Mouse (Mus musculus) forebrain, embryonic 11.5 days (tissue): ENCODE measurements at regions not wholly inside any gene's neighbourhood (a gene's known extent, or its start where the extent isn't known, plus 50 kb on each side); places are given as distances from the start of the nearest gene placed in this dataset.

Experiments
- ATAC-seq: fragments of 200-750 bp; cut with Nextera tagmentation; replicated peaks from 2 replicates; pipeline ENCODE4 v1.8.0; 2017; ENCODE audit warnings: moderate TSS enrichment; ENCODE audit not compliant: low FRiP score
- DNase-seq: peaks from one replicate; pipeline ENCODE4 v3.0.0-alpha.2; 2017; ENCODE audit warnings: low spot score
- H3K27ac ChIP-seq: fragments of 300-500 bp; sonication (generic); 2 replicates; pipeline ENCODE4 v1.5.1; 2014; ENCODE audit warnings: low read depth, low read length
- H3K27me3 ChIP-seq: fragments of 300-500 bp; sonication (generic); 2 replicates; pipeline ENCODE4 v1.6.1; 2014; ENCODE audit warnings: mild to moderate bottlenecking, low read length, mixed read lengths; ENCODE audit not compliant: control insufficient read depth, insufficient read depth
- H3K36me3 ChIP-seq: fragments of 300-500 bp; sonication (generic); 2 replicates; pipeline ENCODE4 v1.6.1; 2014; ENCODE audit warnings: mild to moderate bottlenecking, low read length, moderate library complexity, mixed read lengths; ENCODE audit not compliant: control insufficient read depth, insufficient read depth
- H3K4me1 ChIP-seq: fragments of 300-500 bp; sonication (generic); replicated peaks from 2 replicates; pipeline ENCODE4 v1.6.1; 2014; ENCODE audit warnings: low read length, mixed read lengths; ENCODE audit not compliant: control insufficient read depth, insufficient read depth
- H3K4me2 ChIP-seq: fragments of 300-500 bp; sonication (generic); 2 replicates; pipeline ENCODE4 v1.6.1; 2014; ENCODE audit warnings: low read depth, mild to moderate bottlenecking, low read length, moderate library complexity, mixed read lengths; ENCODE audit not compliant: severe bottlenecking
- H3K4me3 ChIP-seq: fragments of 300-500 bp; sonication (generic); 2 replicates; pipeline ENCODE4 v1.5.1; 2014; ENCODE audit warnings: low read depth, low read length
- H3K9ac ChIP-seq: fragments of 300-500 bp; sonication (generic); 2 replicates; pipeline ENCODE4 v1.6.1; 2014; ENCODE audit warnings: low read length
- H3K9me3 ChIP-seq: fragments of 300-500 bp; sonication (generic); 2 replicates; pipeline ENCODE4 v1.6.1; 2016; ENCODE audit warnings: low read length, mixed read lengths; ENCODE audit not compliant: control insufficient read depth
- WGBS: fragments of 180-500 bp; shearing (Covaris S2); extraction: QIAGEN DNeasy Blood & Tissue Kit; methylation state at CpG from one replicate; pipeline ENCODE4 v1.1.7; 2014; 5-methylcytosine and 5-hydroxymethylcytosine counted together

DNA sequence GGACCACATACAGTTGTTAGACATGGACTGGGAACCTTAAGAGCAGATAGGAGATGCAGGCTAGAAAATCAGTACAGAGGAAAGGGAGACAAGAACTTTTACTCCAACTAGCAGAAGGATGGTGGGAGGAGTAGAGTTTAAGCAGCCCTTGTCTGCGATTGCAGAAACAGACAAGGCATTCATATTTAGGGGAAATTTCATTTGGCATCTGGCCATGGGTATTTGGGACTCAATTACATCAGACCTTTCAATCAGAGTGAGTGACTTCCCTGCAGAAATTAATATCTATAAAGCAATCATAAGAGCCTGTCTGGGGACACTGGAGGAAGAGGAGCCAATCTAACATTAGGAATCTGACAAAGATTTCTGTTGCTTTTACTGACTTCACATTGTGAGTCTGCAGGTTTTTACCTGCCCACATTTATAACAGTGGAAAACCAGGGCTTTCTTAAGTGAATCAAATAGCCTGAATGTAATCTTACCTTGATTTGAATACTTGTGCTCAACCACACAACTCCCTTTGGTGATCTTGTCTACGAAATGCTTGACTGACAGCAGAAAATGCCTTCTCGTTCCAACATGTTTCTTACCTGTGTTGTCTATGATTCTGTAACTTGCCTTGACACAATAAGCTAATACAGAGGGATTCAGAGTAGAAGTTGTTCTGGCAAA lies 169.8 kb upstream of the Xrcc4 start:
- no peaks in the 10 kb centered on the region for H3K36me3 ChIP-seq
- no peak overlapping the region for H3K9ac ChIP-seq
- DNase-seq (no peak), ATAC-seq (no peak)
- no peaks in the 10 kb centered on the region; the same call in 1 of the 2 replicates for H3K9me3 ChIP-seq
- no peaks in the 10 kb centered on the region for H3K4me1 ChIP-seq
- H3K4me3 ChIP-seq, result no peak overlapping the region
- 87% methylated on average over 3 of the region's 3 CpGs for WGBS
- H3K27me3 ChIP-seq, result no peaks in the 10 kb centered on the region
- no peak overlapping the region for H3K27ac ChIP-seq
- H3K4me2 ChIP-seq, result no peak overlapping the region

DNA sequence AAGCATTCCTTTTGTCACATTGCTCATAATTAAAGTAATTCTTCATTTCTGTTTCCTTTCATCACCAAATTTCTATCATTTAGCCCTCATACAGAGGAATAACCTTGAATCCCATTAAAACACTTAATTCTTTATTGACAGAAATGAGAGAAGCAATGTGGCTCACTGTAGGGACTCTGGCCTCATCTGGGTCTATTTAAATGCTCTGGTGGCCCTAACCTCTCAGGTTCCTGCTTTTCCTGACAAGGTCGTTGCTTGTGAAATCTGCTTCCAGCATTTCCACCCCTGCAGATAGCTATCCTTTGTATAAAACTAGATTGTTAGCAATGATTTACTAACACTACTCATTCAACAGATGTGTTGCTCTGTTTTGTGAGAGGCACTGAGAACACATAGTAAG lies 163.6 kb upstream of the Xrcc4 start:
- no peaks in the 10 kb centered on the region for H3K27me3 ChIP-seq
- no peaks in the 10 kb centered on the region for H3K36me3 ChIP-seq
- H3K4me1 ChIP-seq, result no peaks in the 10 kb centered on the region
- no peak overlapping the region for H3K9ac ChIP-seq
- no peak overlapping the region for H3K4me3 ChIP-seq
- ATAC-seq (no peak), DNase-seq (no peak)
- 48% methylated on average over 1 of the region's 1 CpGs for WGBS
- H3K27ac ChIP-seq, result no peak overlapping the region
- H3K9me3 ChIP-seq, result no peaks in the 10 kb centered on the region
- H3K4me2 ChIP-seq, result no peak overlapping the region

DNA sequence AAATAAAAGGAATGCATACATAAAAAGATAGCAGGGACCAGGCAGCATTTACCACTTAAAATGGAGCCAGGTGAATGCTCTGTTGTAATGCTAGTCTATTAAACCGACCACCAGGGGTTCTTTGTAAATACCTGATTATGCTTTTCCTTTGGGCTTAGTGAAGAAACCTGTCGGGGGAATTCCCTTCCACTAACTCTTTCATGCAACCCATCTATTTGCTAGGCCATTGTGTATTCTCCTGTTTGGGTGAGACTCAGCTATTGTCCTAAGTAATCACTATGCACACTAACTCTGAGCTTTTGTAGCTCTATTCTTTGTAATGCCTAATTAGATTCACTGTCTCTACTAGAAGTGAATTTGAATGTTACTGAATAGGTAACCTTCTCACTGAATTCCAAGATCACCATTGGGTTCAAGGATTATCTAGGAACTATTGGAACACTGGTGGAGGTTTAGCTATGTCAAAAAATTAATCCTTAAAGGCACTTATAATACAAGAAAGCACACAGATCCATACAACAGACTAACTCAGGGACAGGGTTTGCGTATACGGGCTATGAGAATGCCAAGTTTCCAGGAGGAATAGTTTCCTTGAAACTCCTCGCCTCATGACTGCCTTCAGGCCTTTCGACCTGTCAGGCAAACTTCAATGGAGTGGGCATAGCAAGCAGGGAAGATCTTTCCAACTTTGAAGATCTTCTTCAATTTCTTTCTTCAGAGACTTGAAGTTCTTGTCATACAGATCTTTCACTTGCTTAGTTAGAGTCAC lies 156.8 kb upstream of the Xrcc4 start:
- Histone ChIP-seq H3K36me3 (no peaks in the 10 kb centered on the region), H3K27me3 (no peaks in the 10 kb centered on the region), H3K9ac (no peak overlapping the region), H3K27ac (no peak overlapping the region), H3K4me1 (no peaks in the 10 kb centered on the region), H3K9me3 (no peaks in the 10 kb centered on the region), H3K4me2 (no peak overlapping the region), H3K4me3 (no peak overlapping the region)
- ATAC-seq (no peak), DNase-seq (no peak)
- WGBS, result 78% methylated on average over 6 of the region's 6 CpGs

DNA sequence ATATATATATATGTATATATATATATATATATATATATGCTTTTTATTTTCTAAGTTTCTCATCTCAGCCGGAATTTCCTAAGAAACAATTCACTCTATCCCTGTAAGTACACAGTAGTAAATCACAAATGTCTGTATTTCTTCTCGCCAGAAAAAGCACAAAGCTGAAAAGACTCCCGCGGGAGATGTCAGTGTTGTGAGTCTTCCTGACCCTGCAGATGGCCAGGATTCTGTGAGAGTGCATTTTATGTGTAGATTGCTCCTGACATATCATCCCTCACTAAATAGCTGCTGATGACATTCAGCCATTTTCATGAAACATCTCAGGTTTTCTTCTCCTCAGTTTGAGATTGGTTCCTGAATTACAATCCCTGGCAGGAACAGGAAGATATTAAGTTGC lies 148.9 kb upstream of the Xrcc4 start:
- no peak overlapping the region for H3K9ac ChIP-seq
- H3K9me3 ChIP-seq, result no peaks in the 10 kb centered on the region
- no peak for ATAC-seq
- H3K27ac ChIP-seq, result no peak overlapping the region
- no peak overlapping the region for H3K4me3 ChIP-seq
- no peaks in the 10 kb centered on the region for H3K4me1 ChIP-seq
- no peak for DNase-seq
- no peaks in the 10 kb centered on the region for H3K27me3 ChIP-seq
- H3K4me2 ChIP-seq, result no peak overlapping the region
- H3K36me3 ChIP-seq, result no peaks in the 10 kb centered on the region
- 64% methylated on average over 4 of the region's 4 CpGs for WGBS

DNA sequence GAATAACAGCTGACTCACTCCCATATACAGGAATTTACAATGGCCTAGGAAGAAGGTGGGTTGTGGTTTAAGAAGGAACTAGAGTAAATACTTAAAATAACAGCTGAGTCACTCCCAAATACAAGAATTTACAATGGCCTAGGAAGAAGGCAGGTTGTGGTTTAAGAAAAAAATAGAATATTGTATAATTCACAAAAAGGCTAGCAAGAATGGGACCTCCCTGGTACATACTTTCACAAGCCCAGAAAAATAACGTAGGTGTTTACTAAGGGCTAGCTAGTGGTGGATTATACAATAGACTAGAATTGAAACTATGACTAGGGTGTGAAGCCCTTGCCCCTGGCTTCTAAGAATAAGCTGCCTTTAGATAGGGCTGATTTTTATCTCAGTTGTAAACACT lies 144.6 kb upstream of the Xrcc4 start:
- Histone ChIP-seq H3K27ac (no peak overlapping the region), H3K4me3 (no peak overlapping the region), H3K27me3 (no peaks in the 10 kb centered on the region), H3K9me3 (no peaks in the 10 kb centered on the region), H3K4me2 (no peak overlapping the region), H3K4me1 (no peaks in the 10 kb centered on the region), H3K9ac (no peak overlapping the region), H3K36me3 (no peaks in the 10 kb centered on the region)
- 94% methylated on average over 1 of the region's 1 CpGs for WGBS
- no peak for DNase-seq
- ATAC-seq, result no peak

DNA sequence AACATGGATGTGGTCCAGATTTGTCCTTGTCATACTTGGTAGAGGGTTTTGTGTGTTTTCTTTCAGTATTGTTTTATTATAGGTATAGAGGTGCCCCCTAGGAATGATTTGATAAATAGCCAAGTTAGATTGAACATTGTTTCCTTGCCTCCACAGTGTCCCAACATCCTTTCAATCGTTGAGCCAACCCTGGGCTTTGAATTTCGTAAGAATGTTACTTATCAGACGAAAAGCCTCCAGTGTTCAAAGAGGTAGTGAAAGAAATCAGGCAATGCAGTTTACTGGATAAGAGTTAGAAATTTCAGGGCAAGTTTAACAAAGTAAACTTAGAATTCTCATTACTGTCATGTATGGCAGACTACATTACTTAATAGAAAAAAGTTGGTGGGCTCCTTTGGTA lies 144.2 kb upstream of the Xrcc4 start:
- no peak overlapping the region for H3K27ac ChIP-seq
- ATAC-seq (no peak), DNase-seq (no peak)
- no peaks in the 10 kb centered on the region for H3K4me1 ChIP-seq
- no peak overlapping the region for H3K4me2 ChIP-seq
- no peaks in the 10 kb centered on the region for H3K27me3 ChIP-seq
- no peak overlapping the region for H3K9ac ChIP-seq
- H3K9me3 ChIP-seq, result no peaks in the 10 kb centered on the region
- H3K4me3 ChIP-seq, result no peak overlapping the region
- no peaks in the 10 kb centered on the region for H3K36me3 ChIP-seq
- WGBS, result 80% methylated on average over 3 of the region's 3 CpGs

DNA sequence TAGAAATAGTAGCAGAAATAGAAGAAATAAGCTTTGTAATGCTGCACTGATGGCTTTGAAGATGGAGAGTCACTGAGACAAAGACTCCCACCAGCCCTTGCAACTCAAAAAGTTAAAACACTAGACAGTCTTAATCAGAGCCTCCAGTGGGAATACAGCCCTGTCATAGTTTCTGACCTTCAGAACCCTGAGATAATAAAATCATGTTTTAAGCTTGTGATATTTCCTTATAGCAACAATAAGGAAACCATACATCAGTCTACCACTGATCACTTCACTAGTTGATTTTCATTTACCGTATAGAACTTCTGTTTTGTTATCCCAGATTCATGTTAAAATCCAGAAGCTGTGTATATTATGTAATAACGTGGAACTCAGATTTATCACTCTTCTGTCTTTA lies 139.7 kb upstream of the Xrcc4 start:
- no peak overlapping the region for H3K9ac ChIP-seq
- H3K27ac ChIP-seq, result no peak overlapping the region
- no peak overlapping the region for H3K4me3 ChIP-seq
- H3K4me2 ChIP-seq, result no peak overlapping the region
- 90% methylated on average over 2 of the region's 2 CpGs for WGBS
- H3K36me3 ChIP-seq, result no peaks in the 10 kb centered on the region
- DNase-seq (no peak), ATAC-seq (no peak)
- no peaks in the 10 kb centered on the region for H3K27me3 ChIP-seq
- no peaks in the 10 kb centered on the region for H3K4me1 ChIP-seq
- H3K9me3 ChIP-seq, result no peaks in the 10 kb centered on the region

DNA sequence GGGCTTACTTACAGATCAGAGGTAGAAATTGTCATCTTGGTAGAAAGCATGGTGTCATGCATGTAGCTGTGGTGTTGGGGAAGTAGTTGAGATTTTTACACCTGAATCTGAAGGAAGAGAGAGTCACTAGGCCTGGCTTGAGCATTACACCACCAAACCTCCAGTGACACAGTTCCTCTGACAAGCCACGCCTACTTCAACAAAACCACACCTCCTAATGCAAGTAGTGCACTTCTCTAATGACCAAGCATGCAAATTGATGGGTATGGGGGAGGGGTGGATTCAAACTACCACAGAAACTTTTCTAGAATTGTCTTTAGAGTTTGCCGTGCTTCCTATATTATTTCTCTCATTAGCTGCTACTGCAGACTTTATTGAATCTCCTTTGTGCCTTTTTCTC lies 136.8 kb upstream of the Xrcc4 start:
- no peak for DNase-seq
- ATAC-seq, result 0 out of 2 replicates have a peak, but pooled peaks have one; percentile 44
- H3K27ac ChIP-seq, result no peak overlapping the region
- no peaks in the 10 kb centered on the region for H3K9me3 ChIP-seq
- H3K9ac ChIP-seq, result no peak overlapping the region
- no peak overlapping the region for H3K4me3 ChIP-seq
- no peaks in the 10 kb centered on the region for H3K4me1 ChIP-seq
- no peaks in the 10 kb centered on the region for H3K27me3 ChIP-seq
- H3K4me2 ChIP-seq, result no peak overlapping the region
- H3K36me3 ChIP-seq, result no peaks in the 10 kb centered on the region
- 53% methylated on average over 2 of the region's 2 CpGs for WGBS

DNA sequence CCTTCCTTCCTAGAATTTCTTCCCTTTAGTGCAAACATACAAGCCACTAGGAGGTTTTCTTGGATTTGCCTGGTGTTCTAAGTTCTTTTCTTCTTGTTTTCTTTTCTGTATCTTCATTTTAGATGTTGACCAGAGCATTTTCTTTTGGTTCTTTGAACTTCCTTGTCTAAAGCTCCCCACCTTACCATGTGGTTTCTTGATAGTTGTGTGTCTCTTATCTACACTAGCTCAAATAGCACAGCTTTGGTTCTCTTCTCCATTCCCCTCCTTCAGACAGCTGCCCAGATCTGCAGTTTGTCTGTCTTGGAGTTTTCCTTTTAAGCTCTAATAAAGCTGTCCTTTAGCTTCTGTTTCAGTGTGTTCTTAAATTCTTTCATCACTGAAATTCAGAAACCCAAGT lies 123.0 kb upstream of the Xrcc4 start:
- no peaks in the 10 kb centered on the region for H3K36me3 ChIP-seq
- no peak overlapping the region for H3K27ac ChIP-seq
- no peaks in the 10 kb centered on the region for H3K4me1 ChIP-seq
- no peaks in the 10 kb centered on the region for H3K27me3 ChIP-seq
- no peak overlapping the region for H3K4me3 ChIP-seq
- no peak for DNase-seq
- no peak overlapping the region for H3K4me2 ChIP-seq
- no peaks in the 10 kb centered on the region for H3K9me3 ChIP-seq
- H3K9ac ChIP-seq, result no peak overlapping the region
- ATAC-seq, result no peak
